Mouse (Mus musculus) midbrain, embryonic 13.5 days (tissue): ENCODE measurements around the gene Parp16. TPM values are rescaled to one million over a fixed set of nuclear protein-coding genes. Genes with fewer than 3 reads are reported as not detected.
"Not testable (repeated sequence)": the region's sequence is repeated elsewhere in the genome, so short reads cannot be mapped to it uniquely, and the experiment has no call there.

Experiments used
- ATAC-seq: fragments of 200-750 bp; cut with Nextera tagmentation; 2 replicates; pipeline ENCODE4 v1.8.0; 2017; ENCODE audit warnings: mild to moderate bottlenecking, moderate TSS enrichment, moderate library complexity
- H3K27ac ChIP-seq: fragments of 300-500 bp; sonication (generic); 2 replicates; pipeline ENCODE4 v1.5.1; 2015; ENCODE audit warnings: inconsistent platforms, mild to moderate bottlenecking, moderate library complexity
- H3K27me3 ChIP-seq: fragments of 300-500 bp; sonication (generic); 2 replicates; pipeline ENCODE4 v1.6.1; 2015; ENCODE audit warnings: mild to moderate bottlenecking, inconsistent platforms
- H3K36me3 ChIP-seq: fragments of 300-500 bp; sonication (generic); 2 replicates; pipeline ENCODE4 v1.6.1; 2015; ENCODE audit warnings: mild to moderate bottlenecking, inconsistent platforms
- H3K4me1 ChIP-seq: fragments of 300-500 bp; sonication (generic); replicated peaks from 2 replicates; pipeline ENCODE4 v1.6.1; 2015; ENCODE audit warnings: inconsistent platforms
- H3K4me2 ChIP-seq: fragments of 300-500 bp; sonication (generic); replicated peaks from 2 replicates; pipeline ENCODE4 v1.6.1; 2015; ENCODE audit warnings: moderate library complexity, mild to moderate bottlenecking, inconsistent platforms
- H3K4me3 ChIP-seq: fragments of 300-500 bp; sonication (generic); replicated peaks from 2 replicates; pipeline ENCODE4 v1.5.1; 2015; ENCODE audit warnings: mild to moderate bottlenecking, inconsistent platforms
- H3K9ac ChIP-seq: fragments of 300-500 bp; sonication (generic); replicated peaks from 2 replicates; pipeline ENCODE4 v1.6.1; 2015; ENCODE audit warnings: mild to moderate bottlenecking, inconsistent platforms
- H3K9me3 ChIP-seq: fragments of 300-500 bp; sonication (generic); 2 replicates; pipeline ENCODE4 v1.6.1; 2016; ENCODE audit warnings: mild to moderate bottlenecking, inconsistent platforms
- WGBS: fragments of 180-500 bp; shearing (Covaris S2); methylation state at CpG from one replicate; pipeline ENCODE4 v1.1.7; 2015; 5-methylcytosine and 5-hydroxymethylcytosine counted together
- polyA plus RNA-seq: library from polyadenylated mRNA; unstranded; fragments of >200 nt; fragmentation: Nextera tagmentation; extraction: Ambion mirVana; gene quantifications from 2 replicates; pipeline ENCODE4 v1.2.1, GENCODE M21; 2015

Gene Parp16
- polyA plus RNA-seq, 1 experiment from 2014 or later, result 5.6 TPM

DNA sequence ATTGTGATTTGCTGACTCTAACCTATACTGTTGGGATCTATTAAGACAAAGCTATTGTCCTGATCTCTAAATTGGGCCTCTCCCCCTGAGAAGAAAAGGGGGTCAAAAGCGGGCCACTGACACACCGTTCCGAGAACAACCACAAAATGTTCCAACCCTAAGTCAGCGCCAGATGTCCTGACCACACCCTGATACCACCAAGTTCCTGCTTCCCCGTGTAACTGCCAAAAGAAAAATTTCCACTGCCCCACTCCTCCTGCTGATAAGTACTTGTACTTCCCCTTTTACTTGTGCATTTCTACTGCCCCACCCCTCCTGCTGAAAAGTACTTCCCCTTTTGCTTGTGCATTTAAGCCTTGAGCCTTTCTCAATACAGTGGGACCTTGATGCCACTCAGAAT, 93.1 kb downstream of the Parp16 start:
- H3K9me3 ChIP-seq, H3K4me3 ChIP-seq, H3K4me2 ChIP-seq, H3K4me1 ChIP-seq, H3K27me3 ChIP-seq, ATAC-seq, H3K9ac ChIP-seq, H3K27ac ChIP-seq, H3K36me3 ChIP-seq: not testable (repeated sequence)
- WGBS, result 91% methylated on average over 5 of the region's 5 CpGs

Other genes with a start within 250 kb of the Parp16 start
- 0.03 and 0.04 TPM in 2 replicates for gene Slc24a1, start 243.7 kb upstream of the Parp16 start, polyA plus RNA-seq
- 46.1 and 50.3 TPM in 2 replicates for gene Ints14, start 234.4 kb upstream of the Parp16 start, polyA plus RNA-seq
- gene Hacd3, start 173.7 kb upstream of the Parp16 start, polyA plus RNA-seq, result 188 and 192 TPM in 2 replicates
- 40.4 and 45.5 TPM in 2 replicates for gene Dpp8, start 162.9 kb upstream of the Parp16 start, polyA plus RNA-seq
- gene Igdcc4, start 93.9 kb upstream of the Parp16 start, polyA plus RNA-seq, result 11.0 and 12.6 TPM in 2 replicates
- 23.5 and 25.2 TPM in 2 replicates for gene Igdcc3, start 54.2 kb upstream of the Parp16 start, polyA plus RNA-seq
- gene Cilp, start 69.8 kb downstream of the Parp16 start, polyA plus RNA-seq, result 0.24 and 0.30 TPM in 2 replicates
- gene Clpx, start 98.9 kb downstream of the Parp16 start, polyA plus RNA-seq, result 42.5 and 44.1 TPM in 2 replicates
- 7.5 and 7.6 TPM in 2 replicates for gene Pdcd7, start 150.8 kb downstream of the Parp16 start, polyA plus RNA-seq
- 1.2 and 2.2 TPM in 2 replicates for gene Ubap1l, start 165.7 kb downstream of the Parp16 start, polyA plus RNA-seq
- gene Kbtbd13, start 196.3 kb downstream of the Parp16 start, polyA plus RNA-seq, result 0.39 and 0.44 TPM in 2 replicates
- gene Rasl12, start 203.2 kb downstream of the Parp16 start, polyA plus RNA-seq, result 6.2 TPM in 2 replicates
- not detected in 2 replicates for gene Slc51b, start 227.6 kb downstream of the Parp16 start, polyA plus RNA-seq
- 23.4 and 24.6 TPM in 2 replicates for gene Mtfmt, start 240.4 kb downstream of the Parp16 start, polyA plus RNA-seq